Mouse (Mus musculus) heart, adult 2 months (tissue): ENCODE measurements around the gene Ifrd2.

Source experiments
- CTCF ChIP-seq: fragments of 200-600 bp; IDR thresholded peaks from 2 replicates; pipeline ENCODE4 v1.8.1; 2022; ENCODE audit warnings: antibody characterized with exemption, mild to moderate bottlenecking, moderate library complexity
- EP300 ChIP-seq: fragments of 200-500 bp; IDR thresholded peaks from 2 replicates; pipeline ENCODE4 v1.6.1; 2011; ENCODE audit warnings: low read depth, low read length, control low read depth; ENCODE audit not compliant: insufficient read depth
- POLR2A ChIP-seq: fragments of 200-500 bp; IDR thresholded peaks from 2 replicates; pipeline ENCODE4 v1.6.1; 2011; ENCODE audit warnings: mild to moderate bottlenecking, low read depth, low read length, control low read depth; ENCODE audit not compliant: insufficient read depth

DNA sequence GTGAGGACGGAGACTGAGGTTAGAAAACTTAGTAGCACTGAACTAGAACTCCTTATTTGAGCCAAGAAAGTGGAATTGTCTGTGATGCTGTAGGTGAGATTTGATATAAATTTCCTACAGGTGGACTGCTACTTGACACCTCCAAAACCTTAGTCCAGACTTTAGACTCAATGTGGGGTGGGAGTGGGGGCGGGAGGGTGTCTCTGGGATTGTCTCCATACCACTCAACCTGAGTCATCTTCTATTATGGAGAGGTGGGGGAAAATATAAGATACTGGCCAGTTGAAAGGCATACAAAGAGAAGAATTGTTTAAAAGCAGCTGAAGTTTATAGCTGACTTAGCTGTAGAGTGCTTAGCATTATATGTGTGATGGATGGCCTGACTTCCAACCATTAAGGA, 31.7 kb upstream of the Ifrd2 start:
- TF ChIP-seq POLR2A (no peak), CTCF (no peak), EP300 (no peak)
